Mouse (Mus musculus) G1E (cell line): ENCODE data around the gene Pik3c2a. TPM values are rescaled to one million over a fixed set of nuclear protein-coding genes. Genes with fewer than 3 reads are reported as not detected.
A peak's percentile ranks its signal among the peaks of the same experiment; 100 is the strongest.

Experiments
- ATAC-seq: 2 replicates; pipeline ENCODE4 v1.8.0; 2016; ENCODE audit warnings: mild to moderate bottlenecking; ENCODE audit not compliant: insufficient number of reproducible peaks, poor library complexity, low FRiP score, severe bottlenecking; ENCODE audit errors: extremely low read depth
- DNase-seq: peaks from one replicate; pipeline ENCODE4 v3.0.0; 2012; ENCODE audit warnings: low spot score
- H3K27me3 ChIP-seq: 2 replicates; pipeline ENCODE4 v1.6.1; 2012; ENCODE audit warnings: mild to moderate bottlenecking, low read length, inconsistent platforms; ENCODE audit not compliant: insufficient read depth
- H3K36me3 ChIP-seq: replicated peaks from 2 replicates; pipeline ENCODE3; 2012; ENCODE audit warnings: mild to moderate bottlenecking, inconsistent platforms
- H3K4me1 ChIP-seq: 2 replicates; pipeline ENCODE4 v1.6.1; 2012; ENCODE audit warnings: low read depth, low read length, inconsistent platforms, mixed read lengths; ENCODE audit not compliant: insufficient read depth
- H3K4me3 ChIP-seq: 2 replicates; pipeline ENCODE4 v1.5.1; 2012; ENCODE audit warnings: low read depth, mild to moderate bottlenecking, inconsistent platforms, low read length, moderate library complexity, mixed read lengths
- H3K9me3 ChIP-seq: replicated peaks from 2 replicates; pipeline ENCODE4 v1.6.1; 2012; ENCODE audit warnings: inconsistent platforms
- CTCF ChIP-seq: IDR thresholded peaks from 2 replicates; pipeline ENCODE4 v1.5.1; 2012; ENCODE audit warnings: low read depth, low read length, inconsistent platforms, mixed read lengths
- GATA1 ChIP-seq: IDR thresholded peaks from 2 replicates; pipeline ENCODE4 v1.6.1; 2012; ENCODE audit warnings: borderline replicate concordance, low read length, inconsistent platforms, mixed read lengths
- GATA2 ChIP-seq: IDR thresholded peaks from 2 replicates; pipeline ENCODE4 v1.6.1; 2012; ENCODE audit warnings: low read depth, low read length, inconsistent platforms, borderline replicate concordance
- POLR2AphosphoS5 ChIP-seq: IDR thresholded peaks from 2 replicates; pipeline ENCODE4 v1.6.1; 2012; ENCODE audit warnings: low read depth, low read length, inconsistent platforms; ENCODE audit not compliant: insufficient replicate concordance
- TAL1 ChIP-seq: conservative IDR thresholded peaks from 2 replicates; pipeline ENCODE4 v1.6.1; 2012; ENCODE audit warnings: low read depth, low read length, inconsistent platforms, mixed read lengths
- polyA plus RNA-seq: library from polyadenylated mRNA; stranded (reverse); fragments of >175 nt; gene quantifications from 2 replicates; pipeline ENCODE4 v1.2.3, GENCODE M21; 2012
- total RNA-seq, 2 experiments: library from RNA; stranded (forward) in 1 of 2; stranded (reverse) in 1 of 2; fragments of 200-1000 nt in 1 of 2; fragments of >200 nt in 1 of 2; fragmentation: Nextera tagmentation in 1 of 2; gene quantifications; 2 replicates each; pipeline ENCODE4 v1.2.3; 2014 to 2017

The Pik3c2a gene
- total and polyA plus RNA-seq, 3 experiments, result 0.69 to 45.9 (median 19.6) TPM

- DNase-seq (no peak), ATAC-seq (no peak)
- Histone ChIP-seq H3K4me3 (no peak overlapping the region), H3K4me1 (peaks cover 15% of the 10 kb centered on the region), H3K36me3 (peaks cover 51% of the 10 kb centered on the region), H3K27me3 (no peaks in the 10 kb centered on the region), H3K9me3 (no peaks in the 10 kb centered on the region)
- no peak for TF ChIP-seq TAL1
- no peak for TF ChIP-seq GATA1
- no peak for TF ChIP-seq POLR2AphosphoS5
- TF ChIP-seq GATA2, result no peak
- peak; percentile 23; the same call in 1 of the 2 replicates for TF ChIP-seq CTCF
These were observed 107.0 kb downstream of the Pik3c2a start for GRCm38 (mm10) chr7:116336226-116336625.

- H3K36me3 ChIP-seq, result peaks cover 52% of the 10 kb centered on the region
- peak overlapping the region; percentile 92 for H3K4me3 ChIP-seq
- TF ChIP-seq GATA1, result no peak
- H3K9me3 ChIP-seq, result no peaks in the 10 kb centered on the region
- peaks cover 18% of the 10 kb centered on the region for H3K4me1 ChIP-seq
- ATAC-seq, result no peak
- DNase-seq, result no peak
- no peaks in the 10 kb centered on the region for H3K27me3 ChIP-seq
These were observed 108.1 kb downstream of the Pik3c2a start for GRCm38 (mm10) chr7:116335133-116335532.

DNA sequence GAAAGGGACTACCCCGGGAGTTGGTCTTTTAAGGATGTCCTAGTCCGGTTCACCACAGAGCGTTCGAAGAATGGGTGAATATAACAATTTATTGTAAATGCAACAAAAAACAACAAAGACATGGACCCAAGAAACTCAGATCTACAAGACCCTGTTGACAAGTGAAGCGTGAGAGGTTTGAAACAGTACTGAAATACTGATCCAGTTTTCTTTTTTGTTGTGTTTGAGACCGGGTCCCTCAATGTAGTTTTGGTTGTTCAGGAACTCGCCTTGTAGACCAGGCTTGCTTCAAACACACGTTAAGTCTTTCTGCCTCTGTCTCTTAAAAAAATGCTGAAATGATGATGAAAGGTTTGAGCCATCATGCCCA is 108.6 kb downstream of the Pik3c2a start:
- ATAC-seq (no peak), DNase-seq (no peak)
- H3K27me3 ChIP-seq, result no peaks in the 10 kb centered on the region
- H3K4me3 ChIP-seq, result peak overlapping the region; percentile 92
- H3K4me1 ChIP-seq, result peaks cover 18% of the 10 kb centered on the region
- H3K36me3 ChIP-seq, result peaks cover 47% of the 10 kb centered on the region
- no peaks in the 10 kb centered on the region for H3K9me3 ChIP-seq
- no peak for TF ChIP-seq GATA1
- no peak for TF ChIP-seq CTCF
- TF ChIP-seq GATA2, result no peak
- no peak for TF ChIP-seq POLR2AphosphoS5
- no peak for TF ChIP-seq TAL1

DNA sequence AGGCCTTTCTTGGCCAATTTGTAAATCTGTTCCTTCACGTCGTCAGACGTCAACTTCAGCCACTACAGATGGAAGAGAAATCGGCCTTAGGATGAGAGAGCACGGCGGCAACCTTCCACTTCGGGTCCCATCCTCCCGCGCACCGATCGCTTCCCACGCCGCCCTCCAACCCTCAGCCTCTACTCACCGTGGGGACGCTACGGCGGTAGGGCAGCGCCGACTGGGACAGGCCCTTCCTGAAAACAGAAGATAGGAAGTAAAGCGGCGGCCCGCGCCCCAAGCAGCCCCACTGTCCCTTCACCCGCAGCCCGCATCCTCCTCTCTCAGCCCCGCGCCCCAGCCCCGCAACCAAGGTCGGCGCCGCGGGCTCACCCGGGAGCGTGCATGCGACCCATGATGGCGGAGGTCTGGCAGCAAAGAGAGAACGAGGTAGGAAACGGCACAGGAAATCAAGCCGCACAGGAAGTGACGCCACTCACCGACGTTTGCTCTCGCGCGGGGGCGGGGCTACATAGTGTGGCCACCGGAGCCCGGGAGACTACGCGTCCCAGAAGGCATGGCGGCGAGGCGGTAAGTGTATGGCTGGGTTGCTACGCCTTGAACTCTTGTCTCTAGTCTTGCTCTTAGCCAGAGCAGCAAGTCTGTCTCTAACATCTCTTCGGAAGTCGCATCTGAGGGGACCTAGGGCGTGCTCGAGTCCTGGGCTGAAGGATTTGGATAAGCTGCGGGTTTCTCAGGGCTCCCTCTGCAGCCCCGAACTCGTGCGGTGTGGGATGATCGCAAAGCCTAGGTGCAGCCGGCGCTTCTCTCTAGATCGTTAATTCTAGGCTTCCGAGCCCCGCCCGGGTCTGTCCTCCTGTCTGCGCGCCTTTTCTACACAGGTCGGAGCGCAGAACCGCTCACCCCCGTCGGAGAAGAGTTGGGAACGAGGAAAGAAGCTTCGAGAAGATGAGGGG is 109.3 kb downstream of the Pik3c2a start, which contains the start of gene Rps13:
Gene Rps13 (minus strand): TSS at position 483 of the 956 bp plus-strand sequence.
- TF ChIP-seq GATA1 (no peak), POLR2AphosphoS5 (peak; percentile 81), CTCF (no peak)
- peak; percentile 82 for DNase-seq
- Histone ChIP-seq H3K4me1 (peaks cover 18% of the 10 kb centered on the region), H3K27me3 (no peaks in the 10 kb centered on the region), H3K9me3 (no peaks in the 10 kb centered on the region), H3K36me3 (peaks cover 41% of the 10 kb centered on the region), H3K4me3 (peak within 1 kb of the TSS; percentile 92)
- ATAC-seq, result peak; percentile 95

GRCm38 (mm10) chr7:116331246-116331645 is 112.0 kb downstream of the Pik3c2a start:
- TF ChIP-seq CTCF (no peak), POLR2AphosphoS5 (no peak), TAL1 (no peak), GATA2 (no peak), GATA1 (no peak)
- Histone ChIP-seq H3K4me1 (peaks cover 12% of the 10 kb centered on the region), H3K27me3 (no peaks in the 10 kb centered on the region), H3K36me3 (peaks cover 27% of the 10 kb centered on the region), H3K4me3 (peak overlapping the region; percentile 46; the same call in 1 of the 2 replicates), H3K9me3 (no peaks in the 10 kb centered on the region)
- DNase-seq (no peak), ATAC-seq (no peak)

- no peak for DNase-seq
- TF ChIP-seq CTCF (no peak), GATA1 (no peak), TAL1 (no peak), GATA2 (no peak), POLR2AphosphoS5 (no peak)
- H3K4me3 ChIP-seq, result no peak overlapping the region
These were observed 113.4 kb downstream of the Pik3c2a start for GRCm38 (mm10) chr7:116329858-116330257.

More at GRCm38 (mm10) chr7:116329858-116330257, 113.4 kb downstream of the Pik3c2a start:
- H3K9me3 ChIP-seq, result no peaks in the 10 kb centered on the region
- peaks cover 8% of the 10 kb centered on the region for H3K4me1 ChIP-seq
- no peaks in the 10 kb centered on the region for H3K27me3 ChIP-seq
- ATAC-seq, result no peak
- peaks cover 30% of the 10 kb centered on the region for H3K36me3 ChIP-seq
